Mouse (Mus musculus): ENCODE measurements around the gene Gm12248.
A peak's percentile ranks its signal among the peaks of the same experiment; 100 is the strongest.

DNA sequence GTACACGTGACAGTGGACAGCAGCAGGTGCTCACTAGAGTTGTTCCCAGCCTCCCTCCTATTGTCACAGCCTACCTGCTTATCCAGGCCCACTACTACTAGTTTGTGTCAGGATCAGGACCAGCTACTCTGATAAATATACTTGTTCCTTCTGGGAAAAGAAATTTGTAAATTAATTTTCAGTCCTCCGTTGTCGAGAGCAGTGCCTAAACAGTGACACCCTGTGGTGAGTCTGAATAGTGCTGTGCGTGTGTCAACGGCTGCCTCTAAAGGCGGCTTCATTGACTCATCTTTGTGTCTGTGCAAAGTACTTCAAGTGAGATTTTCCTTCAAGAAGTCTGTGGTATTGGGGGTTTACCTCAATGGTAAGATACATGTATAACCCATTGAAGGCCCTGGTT is 35.5 kb downstream of the Gm12248 start:
- TF ChIP-seq CTCF (IDR thresholded peaks at IDR 0.05; ENCODE audit: control insufficient read depth, insufficient read depth, insufficient replicate concordance, low read depth, low read length) (peak; percentile 40; the same call in 1 of the 2 replicates), POLR2A (IDR thresholded peaks at IDR 0.05; ENCODE audit: control insufficient read depth, low read depth, low read length) (no peak)

All from testis, adult 2 months (tissue).